Mouse (Mus musculus): Measurements from ENCODE around the gene Rpl9.

Gene Rpl9

DNA sequence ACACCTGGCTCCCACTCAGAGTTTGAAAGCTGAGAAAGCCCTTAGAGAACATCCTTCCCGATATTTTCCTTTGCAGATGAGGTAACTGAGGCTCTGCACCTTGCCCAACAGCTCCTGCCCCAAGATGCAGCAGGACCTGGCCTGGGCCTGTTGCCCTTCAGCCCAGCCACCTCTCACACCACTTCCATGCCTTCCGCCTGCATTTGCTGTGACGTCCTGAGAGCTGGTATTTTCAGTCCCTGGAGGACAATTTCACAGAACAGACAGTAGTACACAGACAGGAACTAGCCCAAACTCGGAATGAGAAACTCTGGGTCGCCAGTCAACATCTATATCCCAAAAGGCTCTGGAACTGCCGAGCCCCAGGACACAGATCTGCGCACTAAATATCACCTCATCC is 16.5 kb downstream of the Rpl9 start:
- no peak for DNase-seq (ENCODE audit: low read depth)

- DNase-seq (ENCODE audit: low read depth) = no peak
These were observed 19.7 kb downstream of the Rpl9 start for GRCm38 (mm10) chr5:65371551-65371950.

DNA sequence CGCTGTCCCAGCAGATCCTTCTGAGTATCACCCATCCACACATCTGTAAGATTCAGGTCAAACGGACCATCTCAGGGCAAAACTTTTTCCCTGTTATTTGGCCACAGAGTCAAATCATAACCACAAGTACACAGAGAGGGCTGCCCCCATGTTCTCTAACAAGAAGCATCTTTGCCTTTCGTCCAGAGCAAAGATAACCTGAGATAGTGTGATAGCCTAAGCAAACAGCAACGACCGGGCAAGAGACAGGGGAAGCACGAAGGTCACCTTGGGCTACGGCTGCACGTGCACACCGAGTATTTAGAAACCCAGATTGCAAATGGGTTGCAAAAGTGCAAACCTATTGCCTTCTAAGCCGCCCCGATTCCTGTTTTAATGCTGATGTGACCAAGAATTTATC is 23.4 kb downstream of the Rpl9 start:
- no peak for DNase-seq (ENCODE audit: low read depth)

GRCm38 (mm10) chr5:65357771-65358170 is 33.5 kb downstream of the Rpl9 start:
- DNase-seq (ENCODE audit: low read depth) = no peak

DNA sequence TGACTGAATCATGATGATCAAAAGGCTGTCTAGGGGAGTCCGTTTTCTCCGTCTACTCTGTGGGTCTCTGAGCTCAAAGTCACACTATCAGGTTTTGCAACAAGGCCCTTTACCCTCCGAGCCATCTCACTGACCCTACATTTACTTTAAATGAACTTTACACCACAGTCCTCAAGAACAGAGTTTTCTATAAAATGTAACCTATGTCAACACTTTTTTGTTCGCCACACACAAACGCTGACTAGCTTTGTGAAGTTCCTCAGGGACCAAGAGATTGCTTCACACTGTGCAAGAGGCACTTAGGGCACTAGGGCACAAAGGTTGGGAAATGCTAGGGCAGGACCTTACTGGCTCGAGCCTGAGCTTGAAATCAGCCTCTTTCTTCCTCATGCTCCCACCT is 34.4 kb downstream of the Rpl9 start:
- peak; percentile 12 for DNase-seq (ENCODE audit: low read depth)

- DNase-seq (ENCODE audit: low read depth) = no peak
These were observed 36.3 kb downstream of the Rpl9 start for GRCm38 (mm10) chr5:65354985-65355384.

- no peak for DNase-seq (ENCODE audit: low read depth)
These were observed 37.1 kb downstream of the Rpl9 start for GRCm38 (mm10) chr5:65354097-65354496.

- no peak for DNase-seq (ENCODE audit: low read depth)
These were observed 40.7 kb downstream of the Rpl9 start for GRCm38 (mm10) chr5:65350508-65350907.

DNA sequence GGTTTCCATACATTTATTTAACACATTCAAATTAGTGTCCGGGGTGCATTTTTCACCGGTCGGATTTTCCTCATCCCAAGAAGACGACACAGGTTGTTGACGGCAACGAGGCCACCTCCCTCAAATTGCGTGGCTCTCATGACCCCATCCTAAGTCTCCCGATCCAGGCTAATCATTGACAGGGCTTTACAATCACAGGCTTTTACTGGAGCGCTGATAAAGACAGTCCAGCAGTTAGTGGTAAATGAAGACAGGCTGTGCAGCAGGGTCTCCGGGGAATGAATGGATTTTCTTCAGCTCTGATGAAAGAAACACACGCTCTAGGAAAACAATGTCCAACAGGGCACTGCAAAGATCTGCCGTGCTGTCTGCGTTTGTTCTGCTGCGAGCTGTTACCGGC is 43.1 kb downstream of the Rpl9 start, which contains the start of gene Klb:
Gene Klb (plus strand): TSS at position 147 of the 400 bp plus-strand sequence.
- DNase-seq (ENCODE audit: low read depth) = no peak

DNA sequence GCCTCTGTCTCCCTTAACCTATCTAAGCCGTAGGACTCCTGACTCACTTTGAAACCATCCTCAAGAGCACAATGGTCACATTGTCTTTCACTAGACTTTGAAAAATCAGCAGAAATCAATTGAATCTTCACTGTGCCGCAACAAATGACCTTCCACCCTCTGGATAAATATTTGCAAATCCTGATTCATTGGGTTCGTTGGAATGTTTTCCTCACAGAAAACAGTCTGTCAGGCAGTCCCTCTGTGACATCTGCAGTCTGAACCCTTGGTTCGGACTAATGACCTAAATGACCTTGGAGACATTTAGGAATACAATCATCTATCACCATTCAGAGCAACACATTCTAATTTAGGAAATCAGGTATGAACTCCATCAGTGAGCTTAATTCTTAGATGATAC is 51.1 kb downstream of the Rpl9 start:
- DNase-seq (ENCODE audit: low read depth) = no peak

- DNase-seq (ENCODE audit: low read depth) = no peak
These were observed 52.9 kb downstream of the Rpl9 start for GRCm38 (mm10) chr5:65338394-65338793.

Measured in c-Kit-positive CD71-negative TER-119-negative erythroid progenitor cells, embryonic 14.5 days (primary cell).